Mouse (Mus musculus): ENCODE data around the gene Gm5148.

Gm5148 gene

DNA sequence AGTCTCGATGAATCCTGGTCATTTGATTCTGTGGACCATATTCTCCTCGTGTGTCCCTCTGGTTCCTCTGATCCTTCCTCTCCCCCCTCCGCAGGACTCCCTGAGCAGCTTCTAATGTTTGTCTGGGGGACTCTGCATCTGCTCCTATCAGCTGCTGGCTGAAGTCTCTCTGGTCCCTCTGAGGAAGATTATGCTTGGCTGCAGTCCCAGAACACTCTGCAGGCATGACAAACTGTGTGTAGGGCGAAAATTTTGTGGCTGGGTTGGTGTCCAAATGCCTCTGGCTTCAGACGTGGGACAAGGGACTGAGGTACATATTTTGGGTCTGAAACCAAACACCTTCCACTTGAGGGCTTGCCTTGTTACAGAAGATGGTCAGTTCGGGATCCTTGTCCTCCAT is 13.1 kb upstream of the Gm5148 start:
- DNase-seq = peak; percentile 62 to 79

- DNase-seq = peak in 1 of 2 experiments; percentile 29
These were observed 10.9 kb upstream of the Gm5148 start for GRCm38 (mm10) chr3:37735166-37735565.

GRCm38 (mm10) chr3:37729142-37729541 is 4.9 kb upstream of the Gm5148 start:
- DNase-seq = peak; percentile 87 to 92

DNA sequence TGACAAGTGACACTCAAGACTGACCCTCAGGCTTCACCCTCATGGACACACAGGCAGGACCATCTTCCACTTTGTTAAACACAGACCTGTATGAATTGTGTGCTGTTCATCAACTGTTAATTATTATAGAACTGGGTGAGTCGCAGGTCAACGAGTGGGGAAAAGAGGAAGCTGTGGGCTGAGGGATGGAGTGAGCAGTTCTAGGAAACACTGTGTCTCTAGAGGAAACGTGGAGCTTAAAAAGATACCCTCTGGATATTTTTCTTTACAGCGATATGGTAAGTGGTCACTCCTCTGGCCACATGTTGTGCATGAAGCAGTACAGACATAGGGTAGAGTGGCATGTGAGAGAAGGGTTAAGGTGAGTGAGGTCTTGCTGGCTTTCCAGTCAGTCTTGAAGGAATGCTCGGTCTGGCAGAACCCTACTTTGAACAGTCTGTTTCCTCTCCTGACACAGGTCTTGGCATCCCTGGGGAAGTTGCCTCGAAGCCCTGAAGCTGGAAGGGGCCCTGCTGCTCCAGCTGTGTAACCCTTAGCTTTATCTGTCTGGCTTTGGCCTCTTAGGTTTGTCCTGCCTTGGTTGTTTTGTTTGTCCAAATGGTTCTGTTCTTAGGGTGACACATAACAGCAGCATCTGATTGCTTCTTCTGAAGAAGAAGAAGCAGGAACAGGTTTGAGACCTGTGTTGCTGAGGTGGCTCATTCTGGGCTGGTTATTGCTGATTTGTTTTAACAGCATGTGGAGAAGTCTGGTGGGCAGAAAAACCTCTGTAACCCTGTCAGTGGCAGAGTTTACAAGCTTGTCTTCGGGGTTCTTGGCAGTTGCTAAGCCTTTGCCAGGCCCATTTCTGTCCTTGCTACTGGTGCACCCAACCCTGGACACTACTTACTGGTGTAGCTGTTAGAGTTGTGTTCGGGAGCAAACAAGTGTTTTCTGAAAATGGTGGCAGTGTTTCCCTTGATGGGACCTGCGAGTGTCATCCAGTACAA is 4.1 kb upstream of the Gm5148 start:
- peak in 1 of 2 experiments; percentile 31 for DNase-seq

GRCm38 (mm10) chr3:37727392-37727791 is 3.1 kb upstream of the Gm5148 start:
- no peak for DNase-seq

GRCm38 (mm10) chr3:37726501-37727140 is 2.3 kb upstream of the Gm5148 start:
- DNase-seq = no peak

GRCm38 (mm10) chr3:37724946-37725735 is 851 bp upstream of the Gm5148 start:
- no peak for DNase-seq

DNA sequence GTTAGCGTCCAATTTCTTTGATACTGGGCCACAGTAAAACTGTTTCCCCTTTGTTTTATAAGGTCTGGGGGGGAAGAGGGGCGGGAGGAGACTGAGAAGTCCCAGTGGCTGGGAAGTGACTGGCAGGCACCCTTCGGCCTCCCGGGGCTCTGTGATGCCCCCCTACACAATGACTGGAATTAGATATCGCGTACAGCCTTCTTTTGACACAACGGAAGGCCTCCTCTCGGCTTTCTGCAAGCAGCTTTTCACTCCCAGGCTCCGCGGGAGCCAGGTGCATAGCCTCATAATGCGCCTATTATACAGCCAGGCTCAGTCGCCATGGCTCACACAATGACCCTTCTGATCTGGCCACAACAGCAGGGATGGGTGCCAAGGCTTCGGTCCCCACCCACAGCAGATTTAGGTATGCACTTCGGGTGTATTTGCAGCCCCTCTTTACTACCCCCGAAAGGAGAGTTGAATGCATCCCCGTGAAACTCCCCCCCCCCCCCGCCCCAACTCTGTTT is 574 bp downstream of the Gm5148 start:
- peak in 1 of 2 experiments; percentile 64 for DNase-seq

GRCm38 (mm10) chr3:37723061-37723521 is 1.2 kb downstream of the Gm5148 start:
- DNase-seq = peak; percentile 60 to 79

DNA sequence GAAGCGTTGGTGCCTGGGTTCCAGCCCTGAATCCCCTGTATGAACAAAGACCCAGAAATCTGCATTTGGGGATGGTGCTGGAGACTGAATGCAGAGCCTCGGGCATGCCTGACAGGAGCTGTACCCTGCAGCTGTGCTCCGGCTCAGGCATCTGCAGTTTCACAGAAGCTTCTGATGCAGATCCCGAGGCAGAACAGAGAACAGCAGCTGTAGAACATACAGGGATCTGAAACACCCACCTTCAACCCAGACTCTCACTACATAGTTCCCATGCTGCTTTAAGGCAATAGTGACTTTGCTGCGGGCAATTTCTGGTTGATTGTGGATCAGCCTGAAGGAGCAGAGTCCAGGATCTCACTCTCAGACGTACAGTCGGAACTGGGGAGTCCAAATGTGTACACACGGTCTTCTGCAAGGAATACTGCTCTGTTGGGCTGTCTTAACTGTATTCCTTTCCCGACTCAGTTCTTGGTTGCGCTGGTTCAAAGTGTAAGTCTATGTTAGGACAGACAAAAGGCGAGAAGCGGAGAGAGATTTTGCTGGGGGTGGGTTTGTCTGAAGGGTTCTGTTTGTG is 1.7 kb downstream of the Gm5148 start:
- DNase-seq = no peak

DNA sequence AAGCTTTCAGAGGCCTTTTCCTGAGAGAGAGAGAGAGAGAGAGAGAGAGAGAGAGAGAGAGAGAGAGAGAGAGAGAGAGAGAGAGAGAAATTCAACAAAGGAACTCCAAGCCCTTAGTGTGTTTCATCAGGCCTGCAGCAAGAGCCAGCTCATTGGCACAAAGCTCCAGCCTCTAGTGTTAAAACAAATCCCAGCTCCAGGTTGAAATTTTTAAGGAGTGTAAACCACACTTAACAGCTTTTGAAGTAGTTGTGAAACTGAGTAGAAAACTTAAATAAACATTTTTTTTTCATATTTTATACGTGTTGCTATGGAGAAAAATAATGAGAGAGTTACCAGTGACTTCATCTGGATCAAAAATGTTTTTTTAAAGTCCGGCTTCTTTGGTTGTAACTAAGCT is 7.3 kb downstream of the Gm5148 start:
- no peak for DNase-seq

GRCm38 (mm10) chr3:37715734-37716133 is 8.6 kb downstream of the Gm5148 start:
- DNase-seq = no peak

GRCm38 (mm10) chr3:37712501-37712900 is 11.8 kb downstream of the Gm5148 start:
- DNase-seq = peak; percentile 63 to 69

DNA sequence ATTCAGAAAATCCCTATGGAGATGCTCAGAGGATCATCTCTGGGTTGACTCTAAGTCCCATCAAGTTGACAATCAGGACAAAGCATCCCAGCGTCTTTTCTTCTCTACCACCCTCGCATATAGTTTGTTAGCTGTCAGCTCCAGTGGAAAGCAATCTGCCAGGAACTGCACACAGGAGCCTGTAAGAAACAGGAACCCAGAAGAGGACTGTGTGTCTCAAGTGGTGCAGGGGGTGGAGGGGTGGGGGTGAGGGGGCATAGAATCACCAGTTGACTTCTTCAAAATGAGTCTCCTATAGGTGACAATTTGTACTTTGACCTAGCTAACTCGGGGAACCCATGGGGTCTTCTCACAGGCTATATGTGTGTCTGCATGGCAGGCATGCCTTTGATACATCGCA is 12.7 kb downstream of the Gm5148 start:
- no peak for DNase-seq

- DNase-seq = no peak
These were observed 16.5 kb downstream of the Gm5148 start for GRCm38 (mm10) chr3:37707801-37708200.

GRCm38 (mm10) chr3:37706439-37706838 is 17.9 kb downstream of the Gm5148 start:
- peak in 1 of 2 experiments; percentile 41 for DNase-seq

DNA sequence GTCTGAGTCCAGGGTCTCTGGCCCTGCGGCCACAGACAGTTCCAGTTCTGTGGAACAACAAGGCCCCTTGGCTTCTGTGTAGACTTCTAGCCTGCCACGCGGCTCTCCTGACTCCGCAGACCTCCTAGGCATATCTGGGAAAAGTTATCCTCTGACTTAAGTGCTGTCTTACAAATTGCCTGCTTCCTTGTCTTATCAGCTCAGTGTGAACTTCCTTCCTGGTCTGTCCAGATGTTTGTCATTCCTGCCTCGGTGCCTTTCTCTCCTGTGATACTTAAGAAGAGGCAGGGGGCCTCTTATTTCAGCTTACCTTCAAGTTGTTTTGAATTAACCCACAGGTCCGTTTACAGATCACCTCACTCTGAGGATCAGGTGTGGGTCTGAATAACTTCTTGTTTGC is 18.9 kb downstream of the Gm5148 start:
- DNase-seq = peak in 1 of 2 experiments; percentile 26

- DNase-seq = peak; percentile 53 to 63
These were observed 19.5 kb downstream of the Gm5148 start for GRCm38 (mm10) chr3:37704701-37705279.

DNA sequence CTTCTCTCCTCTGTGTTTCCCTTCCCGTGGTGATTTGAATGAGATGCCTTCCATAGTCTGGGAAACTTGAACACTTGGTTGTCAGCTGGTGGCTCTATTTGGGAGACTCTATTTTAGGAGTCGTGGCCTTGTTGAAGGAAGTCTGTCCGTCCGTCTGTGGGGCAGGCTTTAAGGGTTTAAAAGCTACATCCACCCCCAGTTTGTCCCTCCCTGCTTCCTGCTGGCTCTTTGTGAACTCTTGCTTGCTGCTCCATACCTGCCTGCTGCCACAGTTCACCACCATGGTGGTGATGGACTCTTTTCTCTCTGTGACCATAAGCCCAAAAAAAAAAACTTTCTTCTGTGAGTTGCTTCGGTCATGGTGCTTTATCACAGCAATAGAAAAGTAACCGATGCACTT is 21.2 kb downstream of the Gm5148 start:
- DNase-seq = no peak

GRCm38 (mm10) chr3:37693552-37693951 is 30.7 kb downstream of the Gm5148 start:
- no peak for DNase-seq

DNA sequence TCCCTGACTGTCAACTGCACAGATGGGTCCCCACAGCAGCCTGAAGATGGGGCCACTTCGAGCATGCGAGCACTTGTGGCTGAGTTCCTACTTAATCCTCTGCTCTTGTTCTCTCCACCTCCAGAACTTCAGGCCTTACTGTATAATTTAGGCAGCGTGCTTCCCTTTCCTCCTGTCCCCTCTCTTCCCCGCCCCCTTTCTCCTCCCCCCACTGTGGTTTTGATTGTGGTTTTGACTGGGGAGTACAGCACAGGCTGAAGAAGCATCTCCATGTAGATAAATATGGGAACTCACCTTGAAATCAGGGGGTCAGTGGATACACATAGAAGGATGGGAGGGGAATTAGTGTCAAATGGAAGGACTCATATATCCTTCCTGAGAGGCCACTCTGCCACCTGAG is 31.3 kb downstream of the Gm5148 start:
- DNase-seq = no peak

Measured in kidney, postnatal 4 days (tissue).